Mouse (Mus musculus): ENCODE measurements around the gene Slc8a2. TPM values are rescaled to one million over a fixed set of nuclear protein-coding genes. Genes with fewer than 3 reads are reported as not detected.

Slc8a2 gene
- polyA plus RNA-seq, 1 experiment, result 0.78 TPM

DNA sequence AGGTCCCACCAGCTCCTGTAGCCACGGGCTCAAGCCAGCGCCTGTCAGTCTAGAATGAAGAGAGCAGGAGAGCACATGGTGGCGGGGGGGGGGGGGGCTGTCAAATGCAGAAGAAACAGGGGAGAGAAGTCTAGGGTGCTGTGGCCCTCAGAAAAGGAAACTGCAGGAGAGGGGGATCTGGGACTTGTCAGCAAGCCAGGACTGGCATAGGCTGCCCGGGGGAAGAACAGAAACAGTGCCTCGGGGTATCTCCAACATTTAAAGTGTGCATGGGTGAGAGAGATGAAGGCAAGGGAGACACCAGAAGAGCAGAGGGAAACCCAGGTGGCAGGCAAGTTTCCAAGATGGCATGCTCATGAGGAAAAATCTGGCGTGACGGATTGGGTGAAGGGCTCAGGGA lies 32.4 kb downstream of the Slc8a2 start:
- no peak for DNase-seq (ENCODE audit: low read depth)

GRCm38 (mm10) chr7:16172141-16172581 lies 42.5 kb downstream of the Slc8a2 start:
- DNase-seq (ENCODE audit: low read depth), result no peak

- DNase-seq (ENCODE audit: low read depth), result no peak
Observed at GRCm38 (mm10) chr7:16172586-16173140, 43.0 kb downstream of the Slc8a2 start.

DNA sequence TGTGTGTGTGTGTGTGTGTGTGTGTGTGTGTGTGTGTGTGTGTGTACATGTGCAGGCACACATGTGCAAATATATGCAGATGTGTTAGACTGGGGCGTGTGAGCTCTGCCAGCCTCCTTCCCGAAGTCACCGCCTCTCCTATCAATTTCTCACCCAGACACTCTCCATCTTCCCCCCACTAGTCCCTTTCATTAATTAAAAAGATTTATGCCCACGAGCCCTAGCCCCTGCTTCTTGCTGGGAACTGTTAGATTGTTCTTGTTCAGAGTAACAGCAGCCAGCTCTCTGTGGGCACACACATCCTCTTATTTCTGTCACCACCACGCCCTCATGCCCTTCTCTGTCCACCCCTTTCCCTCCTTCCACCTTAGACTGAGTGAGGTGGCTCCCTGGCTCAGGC lies 43.5 kb downstream of the Slc8a2 start:
- DNase-seq (ENCODE audit: low read depth), result no peak

DNA sequence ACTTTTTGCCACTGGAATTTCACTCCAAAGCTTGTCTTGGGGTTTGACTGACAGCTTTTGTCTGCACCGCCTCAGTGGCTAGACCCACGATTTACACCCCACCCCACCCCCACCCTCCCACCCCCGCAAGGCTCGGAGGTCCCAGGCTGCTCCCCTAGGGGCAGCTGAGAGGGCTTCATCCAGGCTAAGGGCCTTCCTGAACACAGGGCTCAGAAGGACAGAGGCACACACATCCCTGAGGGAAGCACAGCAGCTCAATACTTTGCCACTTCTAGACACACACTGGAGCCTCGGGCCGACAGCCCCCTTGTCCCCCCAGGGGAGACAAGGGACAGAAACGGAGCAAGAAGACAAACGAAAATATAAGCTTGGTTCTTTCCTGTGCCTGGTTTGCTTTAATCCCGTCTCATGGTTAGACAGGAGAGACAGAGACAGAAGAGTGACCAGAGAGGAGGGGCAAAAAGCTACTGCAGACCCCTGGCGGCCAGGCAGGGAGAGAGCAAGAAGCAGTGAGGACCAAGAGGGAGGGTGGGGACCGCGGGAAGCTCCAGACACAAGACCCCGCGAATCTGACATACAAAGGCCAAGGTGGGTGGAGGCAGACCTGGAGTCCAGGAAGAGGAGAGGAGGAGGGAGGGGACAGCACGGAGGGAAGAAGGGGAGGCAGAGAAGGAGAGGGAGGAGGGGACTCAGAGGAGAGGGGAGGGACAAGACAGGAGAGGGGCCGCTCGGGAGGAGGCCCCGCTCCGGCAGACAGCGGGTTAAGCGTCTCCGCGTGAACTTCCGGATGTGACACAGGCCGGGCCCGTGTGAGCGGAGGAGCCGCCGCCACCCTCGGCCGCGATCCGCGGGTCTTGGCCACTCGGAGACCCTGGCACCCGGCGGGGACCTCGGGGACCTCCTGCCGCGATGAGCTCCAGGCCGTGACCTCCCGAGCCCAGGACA lies 45.2 kb downstream of the Slc8a2 start, which contains the start of gene Meis3:
TSS of gene Meis3 (plus strand) at position 494 of the 945 bp plus-strand sequence.
- no peak for DNase-seq (ENCODE audit: low read depth)

GRCm38 (mm10) chr7:16175542-16175931 lies 45.9 kb downstream of the Slc8a2 start:
- no peak for DNase-seq (ENCODE audit: low read depth)

DNA sequence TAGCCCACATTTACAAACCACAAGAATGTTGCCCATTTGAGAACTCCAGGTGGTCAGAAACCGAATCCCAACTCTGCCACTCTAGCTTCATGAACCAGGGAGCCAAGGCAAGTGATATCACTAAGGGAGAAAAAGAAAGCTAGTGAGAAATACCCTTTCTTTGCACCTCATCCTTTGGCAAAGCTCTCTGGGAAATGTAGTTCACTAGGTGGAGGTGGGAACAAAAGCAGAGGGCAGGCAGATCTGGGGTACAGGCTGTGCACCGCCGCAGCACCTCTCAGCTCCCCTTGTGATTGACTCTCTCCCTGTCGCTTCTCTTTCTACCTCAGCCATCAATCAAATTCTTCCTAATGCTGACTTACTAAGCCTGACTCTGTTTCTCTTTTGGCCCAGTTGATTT lies 48.5 kb downstream of the Slc8a2 start:
- DNase-seq (ENCODE audit: low read depth), result no peak

DNA sequence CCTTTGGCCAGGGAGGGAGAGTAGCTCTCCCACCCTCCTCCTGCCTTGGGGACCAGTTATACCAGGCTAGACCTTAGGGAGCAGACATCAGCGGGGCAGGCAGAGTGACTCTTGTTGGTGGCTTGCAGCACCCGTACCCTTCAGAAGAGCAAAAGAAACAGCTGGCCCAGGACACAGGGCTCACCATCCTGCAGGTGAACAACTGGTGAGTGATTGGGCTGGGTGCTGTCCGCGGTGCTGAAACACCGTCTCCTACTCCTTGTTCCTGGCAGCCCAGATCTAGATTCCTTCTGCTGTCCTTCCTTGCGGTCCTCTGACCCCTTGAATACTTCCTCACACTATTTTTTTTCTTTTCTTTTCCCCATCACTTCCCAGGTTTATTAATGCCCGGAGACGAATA lies 54.0 kb downstream of the Slc8a2 start:
- no peak for DNase-seq (ENCODE audit: low read depth)

- DNase-seq (ENCODE audit: low read depth), result no peak
Observed at GRCm38 (mm10) chr7:16187494-16187893, 57.9 kb downstream of the Slc8a2 start.

DNA sequence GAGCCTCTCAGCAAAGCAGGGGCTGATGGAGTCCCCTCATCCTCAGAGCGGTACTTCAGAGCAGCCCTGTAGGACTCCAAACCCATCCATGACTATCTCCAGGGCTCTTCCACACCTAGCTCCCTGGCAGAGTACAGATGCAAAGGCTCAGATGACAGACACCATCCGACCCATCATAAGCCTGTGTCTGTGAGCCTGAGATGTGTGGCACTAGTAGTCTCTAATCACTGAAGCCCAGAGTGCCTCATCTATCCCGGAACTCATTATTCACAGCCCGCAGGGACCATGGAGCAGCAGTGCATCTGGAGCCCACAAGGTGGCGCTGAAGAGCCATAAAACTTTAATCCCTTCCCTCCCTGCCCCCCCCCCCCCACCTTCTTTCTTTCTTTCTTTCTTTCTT lies 62.7 kb downstream of the Slc8a2 start:
- DNase-seq (ENCODE audit: low read depth), result no peak

- DNase-seq (ENCODE audit: low read depth), result no peak
Observed at GRCm38 (mm10) chr7:16193702-16194101, 64.1 kb downstream of the Slc8a2 start.

GRCm38 (mm10) chr7:16196616-16197015 lies 67.0 kb downstream of the Slc8a2 start:
- DNase-seq (ENCODE audit: low read depth), result no peak

DNA sequence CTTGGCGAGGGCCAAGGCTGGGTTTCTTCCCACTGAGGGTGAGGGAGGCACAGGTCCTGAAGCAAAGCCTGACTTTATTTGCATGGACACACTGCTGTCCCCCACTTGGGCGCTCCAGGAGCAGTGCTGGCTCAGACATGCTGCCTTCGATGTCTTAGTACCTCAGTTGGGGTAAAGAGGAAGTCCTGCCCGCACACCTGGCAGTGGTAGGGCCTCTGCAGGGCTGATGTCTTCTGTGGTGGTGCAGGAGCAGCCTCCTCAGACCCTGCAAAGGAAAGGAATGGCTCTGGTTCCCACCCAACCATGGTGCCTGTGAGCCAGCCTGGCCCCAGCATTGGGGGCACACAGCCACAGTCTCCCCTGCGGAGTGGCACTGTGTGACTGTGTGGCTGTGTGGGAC lies 67.5 kb downstream of the Slc8a2 start:
- DNase-seq (ENCODE audit: low read depth), result no peak

DNA sequence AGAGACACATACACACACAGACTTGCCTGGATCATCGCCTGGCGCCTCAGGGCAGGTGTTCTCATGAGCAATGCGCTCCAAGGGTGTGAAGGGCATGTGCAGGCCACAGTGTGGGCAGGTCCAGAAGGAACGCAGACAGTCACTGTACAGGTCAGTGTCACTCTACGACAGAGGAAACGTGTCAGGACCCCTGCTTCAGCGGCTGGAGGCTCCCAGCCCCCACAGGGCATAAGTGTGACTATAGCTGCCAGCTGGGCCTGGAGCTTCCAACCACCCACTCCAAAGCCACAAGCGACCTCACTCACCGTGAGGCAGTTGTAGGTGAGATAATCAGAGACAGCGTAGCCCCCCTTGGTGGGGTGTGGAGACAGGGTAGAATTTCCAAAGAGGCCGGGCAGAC lies 68.9 kb downstream of the Slc8a2 start:
- DNase-seq (ENCODE audit: low read depth), result no peak

DNA sequence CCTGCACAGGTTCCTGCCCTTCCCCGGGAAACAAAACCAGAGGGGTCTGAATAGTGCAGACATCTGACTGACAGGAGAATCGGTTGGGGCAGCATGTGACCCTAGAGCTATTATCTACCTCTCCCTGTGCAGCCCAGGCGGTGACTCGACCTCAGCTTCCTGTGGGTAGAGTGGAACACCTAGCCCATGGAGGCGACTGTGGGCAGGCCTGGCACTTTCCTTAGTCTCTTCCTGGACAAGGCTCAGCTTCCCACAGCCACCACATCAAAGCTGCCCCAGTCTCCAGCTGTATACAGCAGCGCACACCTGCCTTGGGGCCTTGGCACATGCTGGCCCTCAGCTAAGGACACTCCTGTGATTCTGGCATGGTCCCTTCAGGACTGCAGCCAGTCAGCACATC lies 71.5 kb downstream of the Slc8a2 start:
- DNase-seq (ENCODE audit: low read depth), result no peak

- no peak for DNase-seq (ENCODE audit: low read depth)
Observed at GRCm38 (mm10) chr7:16202756-16203504, 73.3 kb downstream of the Slc8a2 start.

DNA sequence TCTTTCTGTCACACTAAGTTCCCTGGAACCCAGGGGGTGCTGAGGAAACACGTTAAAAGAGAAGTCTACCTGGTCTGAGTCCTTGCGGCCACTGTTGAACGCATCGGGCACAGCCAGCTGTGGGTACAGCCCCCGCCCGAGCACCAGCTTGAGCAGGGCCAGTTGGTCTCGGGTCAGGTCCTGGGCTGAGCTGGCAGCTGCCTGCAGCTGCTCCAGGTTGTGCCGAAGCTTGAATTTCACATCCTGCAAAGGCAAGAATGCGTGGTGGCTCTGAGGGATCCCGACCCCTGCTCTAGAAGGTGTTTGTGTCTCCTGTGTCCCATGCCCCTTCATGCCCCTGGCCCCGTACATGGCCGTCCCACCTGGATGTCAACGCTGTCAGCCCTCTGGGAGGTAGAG lies 73.9 kb downstream of the Slc8a2 start:
- no peak for DNase-seq (ENCODE audit: low read depth)

DNA sequence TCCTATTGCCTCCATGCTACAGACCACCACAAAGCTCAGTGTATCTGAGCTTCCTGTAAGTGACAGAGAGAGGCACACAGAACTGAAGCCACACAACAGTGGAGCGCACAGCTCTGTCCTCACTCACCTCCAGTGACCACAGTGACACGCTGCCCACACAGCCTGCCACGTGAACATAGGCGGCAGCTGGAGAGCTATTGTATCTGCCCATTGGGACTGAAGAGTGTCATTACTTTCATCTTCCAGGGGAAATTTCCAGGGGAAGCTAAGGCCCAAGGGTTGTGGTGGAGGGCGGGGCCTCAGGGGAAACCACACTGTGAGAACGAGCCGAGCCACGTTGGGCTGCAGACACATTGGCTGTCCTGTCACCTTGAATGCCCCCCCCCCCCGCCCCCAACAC lies 75.2 kb downstream of the Slc8a2 start:
- DNase-seq (ENCODE audit: low read depth), result no peak

GRCm38 (mm10) chr7:16207076-16207475 lies 77.5 kb downstream of the Slc8a2 start:
- DNase-seq (ENCODE audit: low read depth), result no peak

DNA sequence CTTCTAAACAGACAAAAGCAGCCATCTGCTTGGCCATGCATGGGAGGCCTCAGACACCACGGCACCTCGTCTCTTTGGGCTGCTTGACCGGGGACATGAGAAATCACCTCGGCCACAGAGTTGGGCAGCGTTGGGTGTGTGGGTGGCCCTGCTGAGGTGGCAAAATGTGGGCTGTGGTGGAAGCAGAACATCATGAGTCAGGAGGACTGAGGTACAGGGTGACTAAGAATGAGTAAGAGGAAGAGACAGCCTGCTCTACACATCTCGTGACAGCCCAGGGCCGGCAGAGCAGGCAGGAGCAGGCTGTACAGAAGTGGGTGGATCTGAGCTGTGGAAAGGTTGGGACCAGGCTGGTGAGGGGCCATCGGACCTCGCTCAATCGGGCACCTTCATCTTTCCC lies 77.9 kb downstream of the Slc8a2 start:
- no peak for DNase-seq (ENCODE audit: low read depth)

DNA sequence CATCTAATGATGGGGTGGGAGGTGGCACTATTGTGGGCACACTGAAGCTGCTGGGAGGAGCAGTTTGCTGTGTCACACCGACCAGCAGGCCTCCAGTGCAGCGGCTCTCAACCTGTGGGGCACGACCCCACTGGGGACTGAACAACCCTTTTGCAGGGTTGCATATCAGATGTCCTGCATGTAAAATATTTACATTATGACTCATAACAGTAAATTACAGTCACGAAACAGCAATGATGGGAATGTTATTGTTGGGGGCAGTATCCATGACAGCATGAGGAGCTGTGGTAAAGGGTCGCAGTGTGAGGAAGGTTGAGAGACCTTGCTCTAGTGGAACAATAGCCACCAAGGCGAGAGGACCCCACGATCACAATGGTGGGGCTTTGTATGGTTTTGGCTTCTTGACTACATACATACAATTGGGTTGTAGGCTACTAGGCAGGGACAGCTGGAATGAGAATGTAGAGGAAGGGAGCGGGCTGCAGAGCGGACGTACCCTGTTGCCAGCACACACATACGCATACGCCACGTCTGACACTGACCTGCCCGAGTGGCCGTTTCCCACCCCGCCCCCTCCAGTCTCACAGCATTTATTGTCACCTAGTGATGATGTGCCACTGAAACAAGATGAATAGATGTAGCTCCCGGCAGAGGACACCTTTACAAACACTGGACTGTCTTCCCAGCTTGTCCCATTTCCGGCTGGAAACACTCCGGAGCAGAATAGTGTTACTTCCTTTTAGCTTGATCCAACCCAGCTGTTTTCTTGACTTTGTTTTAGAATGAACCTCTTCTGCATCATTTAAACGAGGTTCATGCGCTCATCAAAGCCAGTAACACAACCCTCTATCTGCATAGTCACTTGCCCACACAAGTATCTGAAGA lies 79.4 kb downstream of the Slc8a2 start:
- DNase-seq (ENCODE audit: low read depth), result no peak

All from gonadal fat pad, adult 2 months (tissue).